Mouse (Mus musculus) A20 (cell line): ENCODE measurements around the gene Ilk.

Source experiments
- DNase-seq: peaks from one replicate; pipeline ENCODE4 v3.0.0-alpha.2; 2011; ENCODE audit warnings: low read depth, low spot score

Ilk gene

GRCm38 (mm10) chr7:105784556-105784955 lies 48.2 kb downstream of the Ilk start:
- DNase-seq, result no peak

DNA sequence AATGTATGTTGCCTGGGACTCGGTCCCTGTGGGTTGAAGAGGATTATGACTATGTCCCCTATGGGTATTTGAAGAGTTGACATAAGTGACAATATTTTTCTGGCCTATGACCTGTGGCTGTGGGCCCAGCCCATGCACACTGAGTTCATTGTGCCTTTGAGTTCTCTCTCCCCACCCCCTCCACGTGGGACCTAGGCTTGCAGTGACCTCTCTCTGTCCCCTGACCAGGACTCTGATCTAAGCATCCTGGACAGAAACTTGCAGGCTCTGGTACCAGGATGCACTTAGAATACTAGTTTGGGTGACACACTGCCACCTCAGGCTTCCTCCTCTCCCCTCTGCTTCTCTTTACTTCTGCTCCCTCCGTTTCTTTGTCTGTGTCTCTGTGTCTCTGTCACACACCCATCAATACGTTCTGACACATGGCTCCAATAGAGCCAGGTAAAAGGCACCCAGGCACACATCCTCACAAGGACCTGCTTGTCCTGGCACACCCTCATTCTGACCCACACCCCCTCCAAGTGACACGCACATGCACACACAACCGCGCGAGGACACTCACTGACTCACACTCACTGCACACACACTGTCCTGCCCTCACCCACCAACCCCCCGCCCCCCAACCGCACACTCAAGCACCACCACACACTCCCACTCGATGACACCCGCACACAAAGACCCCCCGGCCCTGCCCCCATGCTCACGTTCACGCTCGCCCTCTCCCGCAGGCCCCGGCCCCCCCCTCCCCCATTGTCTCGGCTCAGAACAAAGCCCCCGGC lies 50.3 kb downstream of the Ilk start:
- no peak for DNase-seq

DNA sequence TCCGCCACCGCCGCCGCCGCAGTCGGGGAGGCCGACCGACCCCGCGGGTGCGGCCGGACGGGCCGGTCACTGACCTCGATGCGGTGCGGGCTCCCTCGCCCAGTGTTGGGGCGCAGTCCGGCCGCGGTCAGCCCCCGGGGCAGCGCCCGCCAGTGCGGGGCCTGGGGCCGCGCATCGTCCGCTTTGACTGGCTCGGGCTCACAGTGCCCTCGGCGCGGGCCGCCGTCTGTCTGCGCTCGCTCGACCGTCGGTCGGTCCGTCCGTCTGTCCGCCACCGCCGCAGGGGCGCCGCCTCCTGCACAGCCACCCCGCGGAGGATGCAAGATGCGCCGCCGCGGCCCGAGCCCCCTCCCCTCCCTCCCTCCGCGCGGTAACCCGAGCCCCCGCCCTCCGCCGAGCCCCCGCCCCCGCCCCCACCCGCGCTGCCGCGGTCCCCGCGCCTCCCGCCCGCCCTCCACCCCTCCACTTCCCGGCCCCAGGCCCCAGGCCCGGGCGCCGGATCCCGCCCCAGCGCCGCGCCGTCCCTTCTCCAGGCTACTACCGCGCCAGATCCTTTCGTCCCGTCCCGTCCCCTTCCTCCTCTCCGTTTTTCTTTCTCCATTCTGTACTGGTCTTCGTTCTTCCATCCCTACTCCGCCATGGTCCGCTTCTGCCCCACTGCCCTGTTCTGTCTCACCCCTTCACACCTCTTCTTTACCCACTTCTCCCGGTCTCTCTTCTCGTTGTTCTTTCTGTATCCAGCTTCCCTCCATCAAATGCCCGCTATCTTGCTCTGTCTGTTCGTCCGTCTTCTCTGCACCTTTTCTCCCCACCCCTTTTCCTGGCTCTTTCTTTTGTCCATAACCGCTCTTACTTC lies 51.1 kb downstream of the Ilk start, which contains the start of gene Dchs1:
Dchs1 (minus strand) TSS at position 370 of the 856 bp plus-strand sequence.
- DNase-seq, result no peak

DNA sequence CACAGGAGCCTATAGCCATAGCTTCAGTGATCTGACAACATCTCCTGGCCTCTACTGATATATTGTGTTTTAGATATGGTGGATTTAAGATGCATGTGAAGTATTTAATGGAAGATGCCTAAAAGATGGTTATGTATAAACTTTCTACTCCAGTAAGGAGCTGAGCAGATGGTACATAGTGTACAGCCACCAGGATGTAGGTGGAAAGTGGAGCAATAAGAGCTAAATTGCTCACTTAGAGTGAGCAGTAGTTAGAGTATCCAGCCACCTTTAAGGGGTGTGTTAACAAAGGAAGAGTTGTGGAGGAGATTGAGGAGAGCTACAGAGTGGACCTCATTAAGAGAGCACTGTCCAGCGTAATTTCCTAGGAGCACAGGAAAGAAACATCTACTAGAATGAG lies 54.8 kb downstream of the Ilk start:
- DNase-seq, result no peak
